Mouse (Mus musculus) midbrain, embryonic 12.5 days (tissue): Measurements from ENCODE around the gene Ccdc60. TPM values are rescaled to one million over a fixed set of nuclear protein-coding genes. Genes with fewer than 3 reads are reported as not detected.

Experiments
- ATAC-seq: fragments of 200-750 bp; cut with Nextera tagmentation; 2 replicates; pipeline ENCODE4 v1.8.0; 2017; ENCODE audit warnings: low read depth, moderate TSS enrichment, moderate library complexity; ENCODE audit not compliant: low FRiP score
- H3K27ac ChIP-seq: fragments of 300-500 bp; sonication (generic); replicated peaks from 2 replicates; pipeline ENCODE4 v1.5.1; 2016; ENCODE audit warnings: mild to moderate bottlenecking
- H3K27me3 ChIP-seq: fragments of 300-500 bp; sonication (generic); 2 replicates; pipeline ENCODE4 v1.6.1; 2016; ENCODE audit warnings: mild to moderate bottlenecking
- H3K36me3 ChIP-seq: fragments of 300-500 bp; sonication (generic); 2 replicates; pipeline ENCODE4 v1.6.1; 2016
- H3K4me1 ChIP-seq: fragments of 300-500 bp; sonication (generic); 2 replicates; pipeline ENCODE4 v1.6.1; 2016
- H3K4me2 ChIP-seq: fragments of 300-500 bp; sonication (generic); replicated peaks from 2 replicates; pipeline ENCODE4 v1.6.1; 2016; ENCODE audit warnings: mild to moderate bottlenecking, moderate library complexity
- H3K4me3 ChIP-seq: fragments of 300-500 bp; sonication (generic); 2 replicates; pipeline ENCODE4 v1.5.1; 2016; ENCODE audit warnings: mild to moderate bottlenecking
- H3K9ac ChIP-seq: fragments of 300-500 bp; sonication (generic); replicated peaks from 2 replicates; pipeline ENCODE4 v1.6.1; 2016; ENCODE audit warnings: mild to moderate bottlenecking, moderate library complexity
- H3K9me3 ChIP-seq: fragments of 300-500 bp; sonication (generic); 2 replicates; pipeline ENCODE4 v1.6.1; 2016; ENCODE audit warnings: mild to moderate bottlenecking
- WGBS: fragments of 180-500 bp; shearing (Covaris S2); methylation state at CpG from one replicate; pipeline ENCODE4 v1.1.7; 2016; 5-methylcytosine and 5-hydroxymethylcytosine counted together
- polyA plus RNA-seq: library from polyadenylated mRNA; unstranded; fragments of >200 nt; fragmentation: Nextera tagmentation; extraction: Ambion mirVana; gene quantifications from 2 replicates; pipeline ENCODE4 v1.2.1, GENCODE M21; 2016

Gene Ccdc60
- polyA plus RNA-seq, 1 experiment from 2014 or later, result 2.4 TPM

DNA sequence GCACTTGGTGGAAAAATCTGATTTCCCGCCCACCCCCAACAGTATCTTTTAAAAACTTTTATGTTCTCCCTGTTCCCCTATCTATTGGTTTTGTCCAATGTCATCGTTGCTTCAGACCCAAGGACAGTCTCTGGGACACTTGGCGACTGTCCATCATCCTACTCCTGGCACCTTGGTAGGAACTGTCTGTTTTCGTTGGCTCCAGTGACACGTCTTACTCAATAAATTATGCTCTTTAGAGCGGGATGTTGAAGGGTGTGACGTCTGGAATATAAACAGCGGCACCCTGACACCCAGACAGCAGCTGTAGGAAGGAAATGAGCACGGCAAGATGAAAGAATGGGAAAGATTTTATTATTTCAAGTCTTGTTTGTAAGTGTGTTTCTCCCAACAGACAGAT lies 12.2 kb upstream of the Ccdc60 start:
- H3K4me3 ChIP-seq, result no peak overlapping the region
- no peaks in the 10 kb centered on the region for H3K9me3 ChIP-seq
- no peak overlapping the region for H3K27ac ChIP-seq
- no peak for ATAC-seq
- H3K4me2 ChIP-seq, result no peak overlapping the region
- no peak overlapping the region for H3K9ac ChIP-seq
- no peaks in the 10 kb centered on the region for H3K36me3 ChIP-seq
- WGBS, result 85% methylated on average over 9 of the region's 9 CpGs
- 0 out of 2 replicates have a peak, but pooled peaks cover 4% of the 10 kb centered on the region for H3K27me3 ChIP-seq
- H3K4me1 ChIP-seq, result no peaks in the 10 kb centered on the region

DNA sequence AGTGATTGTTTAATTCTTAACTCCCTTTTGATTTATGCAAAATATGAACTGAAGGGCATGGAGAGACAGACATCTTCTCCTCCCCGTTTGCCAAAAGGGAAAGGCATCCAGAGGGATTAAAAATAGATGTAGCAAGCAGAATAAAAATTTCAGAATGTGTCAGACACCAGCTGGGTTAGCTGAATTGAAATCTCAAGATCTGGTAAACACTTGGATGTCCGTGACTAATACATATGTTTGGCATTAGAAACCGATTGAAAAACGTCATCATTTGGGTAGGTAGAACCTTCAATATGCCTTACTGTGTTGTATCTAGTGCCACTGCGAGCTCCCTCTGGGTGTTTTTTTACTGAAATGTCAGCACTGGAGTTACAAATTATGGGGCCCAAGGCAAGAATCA lies 4.7 kb upstream of the Ccdc60 start:
- Histone ChIP-seq H3K4me2 (no peak overlapping the region), H3K9me3 (no peaks in the 10 kb centered on the region), H3K4me1 (peaks cover 17% of the 10 kb centered on the region), H3K36me3 (no peaks in the 10 kb centered on the region), H3K27me3 (no peaks in the 10 kb centered on the region; the same call in 1 of the 2 replicates), H3K27ac (no peak overlapping the region), H3K9ac (no peak overlapping the region), H3K4me3 (no peak overlapping the region)
- no peak for ATAC-seq
- 86% methylated on average over 5 of the region's 5 CpGs for WGBS

DNA sequence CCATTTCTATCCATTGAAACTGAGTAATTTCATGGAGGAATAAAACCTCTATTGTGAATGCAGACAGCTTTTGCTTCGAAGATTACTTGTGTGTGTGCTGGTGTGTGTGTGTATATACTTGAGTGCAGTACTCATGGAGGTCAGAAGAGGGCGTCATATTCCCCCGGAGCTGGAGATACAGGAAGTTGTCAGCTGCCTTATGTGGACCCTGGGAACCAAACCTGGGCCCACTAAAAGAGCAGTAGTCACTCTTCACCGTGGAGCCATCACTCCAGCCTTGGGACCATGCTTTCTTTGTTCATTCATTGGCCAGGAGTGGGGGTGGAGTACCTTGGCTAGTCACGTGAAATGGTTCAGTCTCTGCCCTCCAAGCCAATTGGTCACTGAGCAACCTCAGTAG lies 1.8 kb upstream of the Ccdc60 start:
- H3K4me1 ChIP-seq, result peaks cover 31% of the 10 kb centered on the region
- no peaks in the 10 kb centered on the region for H3K36me3 ChIP-seq
- H3K4me3 ChIP-seq, result no peak overlapping the region
- peaks cover 3% of the 10 kb centered on the region for H3K27me3 ChIP-seq
- no peak overlapping the region for H3K27ac ChIP-seq
- H3K4me2 ChIP-seq, result no peak overlapping the region
- no peaks in the 10 kb centered on the region for H3K9me3 ChIP-seq
- no peak for ATAC-seq
- no peak overlapping the region for H3K9ac ChIP-seq
- WGBS, result 89% methylated on average over 5 of the region's 5 CpGs

DNA sequence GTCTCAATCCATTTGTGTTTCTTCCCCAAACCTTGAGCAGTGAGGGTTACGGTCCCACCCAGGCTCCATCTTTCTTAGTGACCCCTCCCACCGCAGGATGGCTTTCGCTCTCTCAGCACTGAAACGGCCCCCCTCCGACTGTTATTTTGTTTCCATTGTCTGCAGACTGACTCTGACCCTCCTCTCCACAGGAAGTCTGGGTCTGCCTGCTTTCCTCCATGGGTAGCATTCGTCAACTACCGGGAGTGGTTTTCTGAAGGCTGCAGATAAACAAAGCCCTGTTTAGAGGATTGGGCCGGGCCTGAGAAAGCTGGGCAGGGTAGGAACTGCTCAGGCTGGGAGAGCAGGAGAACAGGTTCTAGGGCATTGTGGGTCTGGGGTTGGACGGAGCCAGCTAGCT lies 1.1 kb upstream of the Ccdc60 start:
- 0 out of 2 replicates have a peak overlapping the region, but pooled peaks have one; percentile 1 for H3K27ac ChIP-seq
- ATAC-seq, result no peak
- no peaks in the 10 kb centered on the region for H3K9me3 ChIP-seq
- H3K27me3 ChIP-seq, result peaks cover 7% of the 10 kb centered on the region
- 3% methylated on average over 9 of the region's 9 CpGs for WGBS
- no peak overlapping the region; the same call in 1 of the 2 replicates for H3K9ac ChIP-seq
- no peaks in the 10 kb centered on the region for H3K36me3 ChIP-seq
- H3K4me2 ChIP-seq, result peak overlapping the region; percentile 46
- peaks cover 35% of the 10 kb centered on the region for H3K4me1 ChIP-seq
- H3K4me3 ChIP-seq, result no peak overlapping the region

DNA sequence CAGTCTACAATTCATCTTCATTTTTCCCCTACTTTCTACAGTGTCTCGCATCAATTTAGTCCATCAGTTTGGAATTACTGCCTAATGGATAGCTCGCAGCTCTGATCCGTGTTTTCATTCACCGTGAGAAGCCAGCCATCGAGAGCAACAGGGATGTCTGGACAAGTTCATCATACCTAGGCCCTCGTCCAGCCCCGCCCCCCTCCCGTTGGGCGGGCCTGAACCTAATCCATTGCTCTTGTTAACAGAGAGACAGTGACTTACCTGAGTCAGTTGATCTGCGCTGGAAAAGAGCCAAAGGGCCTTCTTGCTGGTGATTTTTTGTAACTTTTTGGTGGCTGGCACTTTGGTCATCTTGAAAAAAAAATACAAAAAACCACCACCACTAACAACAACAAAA lies 602 bp downstream of the Ccdc60 start:
- H3K27me3 ChIP-seq, result peaks cover 9% of the 10 kb centered on the region
- no peaks in the 10 kb centered on the region for H3K9me3 ChIP-seq
- peak overlapping the region; percentile 46 for H3K4me2 ChIP-seq
- WGBS, result 36% methylated on average over 10 of the region's 10 CpGs
- no peak overlapping the region for H3K9ac ChIP-seq
- H3K4me1 ChIP-seq, result peaks cover 35% of the 10 kb centered on the region
- no peak for ATAC-seq
- H3K4me3 ChIP-seq, result no peak overlapping the region
- no peak overlapping the region for H3K27ac ChIP-seq
- H3K36me3 ChIP-seq, result no peaks in the 10 kb centered on the region

DNA sequence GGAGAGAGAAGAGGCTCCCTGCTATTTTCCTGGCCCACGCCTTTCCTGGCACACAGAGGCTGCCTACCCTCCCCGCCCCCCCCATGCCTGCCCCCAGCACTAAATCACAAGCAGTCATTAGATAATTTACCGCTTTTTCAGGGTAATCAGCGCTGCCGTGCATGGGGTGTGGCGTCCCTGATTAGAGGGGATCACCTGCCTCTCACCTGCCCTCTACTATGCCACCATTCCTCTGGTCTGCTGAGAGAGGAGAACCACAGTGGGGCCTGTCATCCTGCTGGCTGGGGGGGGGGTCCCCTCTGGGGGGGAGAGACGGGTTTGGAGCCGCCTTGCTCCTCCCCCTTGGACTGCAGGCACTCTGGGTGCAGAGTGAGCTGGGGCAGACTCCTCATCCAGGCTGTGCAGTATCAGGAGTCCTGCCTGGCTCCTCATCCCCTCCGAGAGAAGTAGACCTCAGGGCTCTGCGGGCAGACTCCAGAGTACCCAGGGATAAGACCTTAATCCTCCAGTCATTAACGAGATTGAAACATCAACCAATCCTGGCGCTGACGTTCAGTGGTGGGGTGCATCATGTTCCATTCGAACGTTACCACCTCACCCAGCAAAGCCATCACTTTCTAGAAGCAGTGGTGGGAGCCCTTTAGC lies 3.1 kb downstream of the Ccdc60 start:
- ATAC-seq, result no peak
- Histone ChIP-seq H3K27ac (no peak overlapping the region), H3K9ac (no peak overlapping the region), H3K27me3 (peaks cover 9% of the 10 kb centered on the region), H3K36me3 (no peaks in the 10 kb centered on the region), H3K4me1 (peaks cover 36% of the 10 kb centered on the region), H3K9me3 (no peaks in the 10 kb centered on the region), H3K4me3 (no peak overlapping the region), H3K4me2 (no peak overlapping the region)
- WGBS, result 40% methylated on average over 15 of the region's 15 CpGs

DNA sequence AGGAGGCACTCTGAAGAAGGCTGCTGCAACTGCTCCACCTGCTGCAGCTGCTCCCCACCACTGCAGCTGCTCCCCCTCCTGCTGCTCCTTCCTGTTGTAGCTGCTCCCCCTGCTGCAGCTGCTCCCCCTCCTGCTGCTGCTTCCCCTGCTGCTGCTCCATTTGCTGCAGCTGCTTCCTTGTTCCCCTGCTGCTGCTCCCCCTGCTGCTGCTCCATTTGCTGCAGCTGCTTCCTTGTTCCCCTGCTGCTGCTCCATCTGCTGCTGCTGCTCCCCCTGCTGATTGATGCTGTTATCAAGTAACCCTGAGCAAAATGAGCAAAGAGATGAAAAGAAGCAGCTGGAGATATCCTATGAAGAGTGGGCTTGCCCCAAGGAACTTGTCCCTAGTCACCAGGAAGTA lies 8.3 kb downstream of the Ccdc60 start:
- peaks cover 5% of the 10 kb centered on the region for H3K27me3 ChIP-seq
- H3K9ac ChIP-seq, result no peak overlapping the region
- ATAC-seq, result peak; percentile 38; the same call in 1 of the 2 replicates
- H3K4me2 ChIP-seq, result no peak overlapping the region
- 0 out of 2 replicates have a peak, but pooled peaks cover 10% of the 10 kb centered on the region for H3K9me3 ChIP-seq
- H3K4me3 ChIP-seq, result no peak overlapping the region
- H3K36me3 ChIP-seq, result no peaks in the 10 kb centered on the region
- H3K4me1 ChIP-seq, result peaks cover 21% of the 10 kb centered on the region; the same call in 1 of the 2 replicates
- H3K27ac ChIP-seq, result 0 out of 2 replicates have a peak overlapping the region, but pooled peaks have one; percentile 3

DNA sequence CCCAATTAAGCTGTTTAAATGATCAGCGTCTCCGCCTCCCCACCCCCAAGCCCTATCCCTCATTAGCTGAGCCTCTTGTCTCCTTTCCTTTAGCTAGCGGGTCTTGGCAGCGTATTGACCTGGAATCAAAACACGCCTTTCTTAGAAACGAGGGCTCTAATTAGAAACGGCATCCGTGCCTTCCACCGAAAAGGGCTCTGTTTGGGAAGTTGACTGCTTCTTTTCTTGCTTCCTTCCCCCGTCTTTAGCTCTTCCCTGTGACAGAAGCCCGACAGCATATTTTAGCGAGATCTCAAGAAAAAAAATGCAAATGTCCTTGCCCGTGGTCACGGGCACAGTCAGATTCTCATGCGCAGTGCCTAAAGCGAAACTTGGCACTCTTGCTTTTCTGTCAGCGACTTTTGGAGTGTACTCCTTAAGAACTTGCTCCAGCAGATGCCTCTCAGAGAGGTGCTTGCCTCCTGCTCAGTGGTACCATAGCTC lies 10.3 kb downstream of the Ccdc60 start:
- 0 out of 2 replicates have a peak, but pooled peaks cover 10% of the 10 kb centered on the region for H3K9me3 ChIP-seq
- H3K4me1 ChIP-seq, result peaks cover 33% of the 10 kb centered on the region
- 73% methylated on average over 17 of the region's 17 CpGs for WGBS
- H3K4me2 ChIP-seq, result 0 out of 2 replicates have a peak overlapping the region, but pooled peaks have one; percentile 13
- H3K9ac ChIP-seq, result no peak overlapping the region
- no peak overlapping the region for H3K4me3 ChIP-seq
- H3K36me3 ChIP-seq, result no peaks in the 10 kb centered on the region
- 0 out of 2 replicates have a peak overlapping the region, but pooled peaks have one; percentile 17 for H3K27ac ChIP-seq
- H3K27me3 ChIP-seq, result no peaks in the 10 kb centered on the region
- no peak for ATAC-seq

DNA sequence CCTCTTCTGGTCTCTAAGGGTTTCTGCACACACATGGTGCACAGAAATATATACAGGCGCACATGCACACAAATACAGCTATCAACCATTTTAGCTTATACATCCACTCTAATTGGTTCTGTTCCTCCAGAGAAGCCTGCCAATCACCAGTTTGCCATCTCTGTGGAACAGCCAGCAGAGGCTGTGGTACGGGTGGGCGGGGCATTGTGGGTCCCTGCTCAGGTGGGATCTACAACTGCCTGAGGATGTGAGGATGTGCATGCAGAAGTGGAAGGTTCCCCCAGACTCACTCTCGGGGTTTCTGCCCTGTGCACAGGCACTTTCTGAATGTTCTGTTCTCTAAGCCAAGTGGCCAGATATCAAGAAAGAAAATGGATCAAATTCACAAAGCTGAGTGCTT lies 10.8 kb downstream of the Ccdc60 start:
- no peak overlapping the region for H3K27ac ChIP-seq

DNA sequence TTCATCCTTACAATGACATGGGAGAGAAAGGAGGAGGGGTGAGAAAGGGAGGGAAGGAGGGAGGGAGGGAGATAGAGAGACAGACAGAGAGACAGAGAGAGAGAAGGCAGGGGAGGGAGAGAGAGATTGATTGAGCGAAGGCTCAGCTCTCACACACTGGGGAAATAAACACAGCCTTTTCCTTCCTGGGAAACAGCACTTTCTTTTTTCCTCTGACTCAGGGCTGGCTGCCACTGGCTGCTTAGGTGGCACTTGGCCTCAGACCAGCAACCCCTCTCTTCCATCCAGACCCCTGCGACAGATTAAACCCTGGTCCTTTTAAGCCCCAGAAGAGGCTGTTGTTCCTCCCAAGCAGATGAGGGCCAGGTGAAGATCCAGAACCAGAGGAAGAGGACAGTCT lies 14.0 kb downstream of the Ccdc60 start:
- 0 out of 2 replicates have a peak, but pooled peaks cover 10% of the 10 kb centered on the region for H3K9me3 ChIP-seq
- WGBS, result 64% methylated on average over 2 of the region's 2 CpGs
- no peaks in the 10 kb centered on the region for H3K27me3 ChIP-seq
- no peaks in the 10 kb centered on the region for H3K36me3 ChIP-seq
- H3K27ac ChIP-seq, result peak overlapping the region; percentile 64
- no peak overlapping the region for H3K4me3 ChIP-seq
- no peak overlapping the region for H3K9ac ChIP-seq
- ATAC-seq, result no peak
- H3K4me2 ChIP-seq, result no peak overlapping the region
- peaks cover 32% of the 10 kb centered on the region for H3K4me1 ChIP-seq

More for the DNA sequence above, 10.8 kb downstream of the Ccdc60 start:
- Histone ChIP-seq H3K4me3 (no peak overlapping the region), H3K36me3 (no peaks in the 10 kb centered on the region), H3K27me3 (no peaks in the 10 kb centered on the region), H3K9me3 (0 out of 2 replicates have a peak, but pooled peaks cover 10% of the 10 kb centered on the region), H3K4me1 (peaks cover 33% of the 10 kb centered on the region), H3K9ac (no peak overlapping the region), H3K4me2 (no peak overlapping the region)
- ATAC-seq, result no peak
- WGBS, result 97% methylated on average over 4 of the region's 4 CpGs

DNA sequence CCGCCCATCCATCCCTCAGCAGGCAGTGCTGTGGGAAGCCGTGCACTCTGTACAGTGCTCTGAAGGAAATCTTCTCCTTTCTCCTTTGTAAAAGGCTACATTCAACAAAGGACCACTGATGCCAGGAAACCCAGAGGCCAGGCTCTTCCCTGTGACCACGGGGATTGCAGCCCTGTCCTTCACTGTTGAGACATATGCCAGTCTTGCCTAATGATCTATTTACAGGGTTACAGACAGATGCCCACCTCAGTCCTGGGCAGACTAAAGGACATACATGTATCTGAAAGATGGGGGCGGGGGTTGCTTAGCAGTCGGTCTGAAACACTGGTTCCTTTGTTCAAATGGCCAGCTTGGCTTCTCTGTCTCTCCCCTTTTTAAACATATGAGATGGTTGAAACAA lies 14.4 kb downstream of the Ccdc60 start:
- no peaks in the 10 kb centered on the region for H3K27me3 ChIP-seq
- no peaks in the 10 kb centered on the region for H3K36me3 ChIP-seq
- ATAC-seq, result peak; percentile 16; the same call in 1 of the 2 replicates
- no peak overlapping the region for H3K9ac ChIP-seq
- H3K4me1 ChIP-seq, result peaks cover 29% of the 10 kb centered on the region
- H3K27ac ChIP-seq, result peak overlapping the region; percentile 64
- H3K9me3 ChIP-seq, result 0 out of 2 replicates have a peak, but pooled peaks cover 10% of the 10 kb centered on the region
- no peak overlapping the region for H3K4me2 ChIP-seq
- WGBS, result 56% methylated on average over 5 of the region's 5 CpGs
- H3K4me3 ChIP-seq, result no peak overlapping the region

DNA sequence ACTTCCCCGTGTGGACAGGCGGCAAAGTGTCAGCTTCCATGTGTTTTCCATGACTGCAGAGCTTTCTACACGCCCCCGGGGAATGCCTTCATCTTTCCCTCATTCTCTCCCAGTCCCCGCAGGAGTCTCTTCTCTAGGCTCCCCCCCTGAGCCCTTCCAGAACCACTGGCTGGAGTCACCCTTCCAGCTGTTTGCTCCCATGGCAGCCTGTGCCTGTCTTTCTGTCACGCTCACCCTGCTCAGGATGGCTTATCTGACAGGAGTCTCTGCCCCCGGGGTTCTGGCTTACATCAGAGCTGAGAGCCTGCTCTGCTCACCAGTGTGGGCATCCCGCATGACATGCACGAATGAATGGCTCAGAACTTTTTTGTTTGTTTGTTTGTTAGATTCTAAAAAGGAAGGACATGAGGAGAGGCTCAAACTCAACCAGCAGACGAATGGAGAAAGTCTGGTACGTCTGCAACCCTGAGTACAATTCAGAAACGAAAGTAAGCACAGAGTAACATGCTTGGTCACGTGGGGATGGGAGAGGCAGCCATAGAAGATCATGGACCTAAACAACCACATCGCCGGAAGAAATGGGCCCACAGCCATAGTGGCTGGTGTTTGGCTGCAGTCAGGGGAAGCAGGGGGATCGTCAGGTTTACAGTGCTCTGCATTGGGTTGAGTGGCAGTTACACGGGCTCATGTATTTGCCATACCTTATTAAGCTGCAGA lies 17.1 kb downstream of the Ccdc60 start:
- ATAC-seq, result no peak
- H3K4me1 ChIP-seq, result peaks cover 21% of the 10 kb centered on the region
- WGBS, result 80% methylated on average over 17 of the region's 17 CpGs

More for the DNA sequence above, 17.1 kb downstream of the Ccdc60 start:
- 0 out of 2 replicates have a peak, but pooled peaks cover 3% of the 10 kb centered on the region for H3K27me3 ChIP-seq
- H3K9ac ChIP-seq, result no peak overlapping the region
- H3K36me3 ChIP-seq, result no peaks in the 10 kb centered on the region
- H3K9me3 ChIP-seq, result no peaks in the 10 kb centered on the region
- H3K27ac ChIP-seq, result no peak overlapping the region
- no peak overlapping the region for H3K4me3 ChIP-seq
- no peak overlapping the region for H3K4me2 ChIP-seq
